In genomic region chr11:3335651-3336216, GRCm38 (mm10) we compare ENCODE assay signal across 8 mouse cellular contexts. TPM values are rescaled to one million over a fixed set of nuclear protein-coding genes. Genes with fewer than 3 reads are reported as not detected.
DNase-seq lines count a peak whose midpoint lies in the region; ATAC-seq and TF ChIP-seq lines count a peak whose summit lies in the region.

No protein-coding gene starts in this region.

- no peak overlapping the region for H3K4me3 ChIP-seq in embryonic facial prominence, embryonic 14.5 days (ENCODE audit: low read depth, low read length)
- no peak overlapping the region for H3K4me3 ChIP-seq in embryonic facial prominence, embryonic 10.5 days
- no peak overlapping the region for H3K4me3 ChIP-seq in heart, adult 2 months
- H3K4me3 ChIP-seq in midbrain, postnatal 0 days (ENCODE audit: low read depth, low read length): no peak overlapping the region

- TF ChIP-seq CTCF in heart, adult 2 months (IDR thresholded peaks at IDR 0.05): no peak
- no peak for TF ChIP-seq CTCF in midbrain, postnatal 0 days (IDR thresholded peaks at IDR 0.05)

- no peaks in the 10 kb centered on the region for H3K27me3 ChIP-seq in embryonic facial prominence, embryonic 14.5 days (replicated peaks; ENCODE audit: control insufficient read depth, insufficient read depth, low read length)
- peaks cover 19% of the 10 kb centered on the region for H3K27me3 ChIP-seq in embryonic facial prominence, embryonic 10.5 days (replicated peaks; ENCODE audit: low read depth, poor library complexity, severe bottlenecking)
- H3K27me3 ChIP-seq in heart, adult 2 months (ENCODE audit: control insufficient read depth, insufficient read depth, low read length): no peaks in the 10 kb centered on the region
- H3K27me3 ChIP-seq in midbrain, postnatal 0 days (ENCODE audit: insufficient read depth, low read length): no peaks in the 10 kb centered on the region

- H3K27ac ChIP-seq in embryonic facial prominence, embryonic 14.5 days (replicated peaks; ENCODE audit: low read depth, low read length): no peak overlapping the region
- H3K27ac ChIP-seq in embryonic facial prominence, embryonic 10.5 days (replicated peaks): no peak overlapping the region
- peak overlapping the region; percentile 94 for H3K27ac ChIP-seq in heart, adult 2 months
- no peak overlapping the region for H3K27ac ChIP-seq in midbrain, postnatal 0 days (ENCODE audit: low read depth, low read length)

- WGBS in embryonic facial prominence, embryonic 14.5 days: 35% methylated on average over 11 of the region's 11 CpGs
- 48% methylated on average over 11 of the region's 11 CpGs for WGBS in embryonic facial prominence, embryonic 10.5 days
- 16% methylated on average over 11 of the region's 11 CpGs for WGBS in heart, adult 2 months
- 54% methylated on average over 11 of the region's 11 CpGs for WGBS in midbrain, postnatal 0 days

- intact Hi-C loops in heart, adult 2 months (cut with DNase I): no loop called here

- no peak overlapping the region for H3K4me2 ChIP-seq in embryonic facial prominence, embryonic 14.5 days (ENCODE audit: low read depth, low read length)
- no peak overlapping the region for H3K4me2 ChIP-seq in midbrain, postnatal 0 days (ENCODE audit: low read depth, low read length, poor library complexity, severe bottlenecking)

- H3K9me3 ChIP-seq in embryonic facial prominence, embryonic 14.5 days (ENCODE audit: control insufficient read depth, low read length): no peaks in the 10 kb centered on the region
- no peaks in the 10 kb centered on the region for H3K9me3 ChIP-seq in embryonic facial prominence, embryonic 10.5 days
- H3K9me3 ChIP-seq in midbrain, postnatal 0 days (ENCODE audit: low read length): no peaks in the 10 kb centered on the region

- peak; percentile 44 for DNase-seq in embryonic facial prominence, embryonic 14.5 days (ENCODE audit: low spot score)
- no peak for DNase-seq in embryonic facial prominence, embryonic 10.5 days (ENCODE audit: low spot score)
- peak; percentile 48 for DNase-seq in adrenal gland, postnatal 25 days
- DNase-seq in heart, adult 2 months: peak; percentile 57 to 59
- DNase-seq in liver: peak; percentile 11
- peak; percentile 82 to 87 for DNase-seq in spleen, postnatal 36 days (ENCODE audit: low spot score in 2 of 2)
- no peak for DNase-seq in c-Kit-positive CD71-positive TER-119-positive erythroid progenitor cells, embryonic 14.5 days (ENCODE audit: low spot score)
- no peak for DNase-seq in midbrain, postnatal 0 days (ENCODE audit: low spot score)

- TF ChIP-seq POLR2A in heart, adult 2 months (IDR thresholded peaks at IDR 0.05; ENCODE audit: insufficient read depth, low read depth, low read length): peak; percentile 46; the same call in 1 of the 2 replicates

- no peak overlapping the region for H3K9ac ChIP-seq in embryonic facial prominence, embryonic 14.5 days (ENCODE audit: low read depth, low read length)
- peak overlapping the region; percentile 38 for H3K9ac ChIP-seq in heart, adult 2 months (ENCODE audit: low read depth, low read length)
- H3K9ac ChIP-seq in midbrain, postnatal 0 days (replicated peaks; ENCODE audit: low read length, poor library complexity, severe bottlenecking): no peak overlapping the region

- no peak for ATAC-seq in embryonic facial prominence, embryonic 14.5 days (ENCODE audit: low read depth)
- ATAC-seq in midbrain, postnatal 0 days (ENCODE audit: low FRiP score): no peak

- TF ChIP-seq EP300 in heart, adult 2 months (IDR thresholded peaks at IDR 0.05; ENCODE audit: insufficient read depth, low read depth, low read length): peak; percentile 86; the same call in 1 of the 2 replicates

- H3K36me3 ChIP-seq in embryonic facial prominence, embryonic 14.5 days (ENCODE audit: control insufficient read depth, insufficient read depth, low read length): peaks cover 10% of the 10 kb centered on the region; the same call in 1 of the 2 replicates
- H3K36me3 ChIP-seq in embryonic facial prominence, embryonic 10.5 days (replicated peaks): no peaks in the 10 kb centered on the region; the same call in 1 of the 2 replicates
- peaks cover 32% of the 10 kb centered on the region for H3K36me3 ChIP-seq in heart, adult 2 months (ENCODE audit: control insufficient read depth, insufficient read depth, low read length)
- peaks cover 12% of the 10 kb centered on the region for H3K36me3 ChIP-seq in midbrain, postnatal 0 days (ENCODE audit: insufficient read depth, low read length)

- H3K4me1 ChIP-seq in embryonic facial prominence, embryonic 14.5 days (ENCODE audit: control insufficient read depth, insufficient read depth, low read length): peaks cover 27% of the 10 kb centered on the region
- H3K4me1 ChIP-seq in embryonic facial prominence, embryonic 10.5 days: peaks cover 58% of the 10 kb centered on the region
- peaks cover 41% of the 10 kb centered on the region for H3K4me1 ChIP-seq in heart, adult 2 months (ENCODE audit: control insufficient read depth, insufficient read depth, low read length)
- H3K4me1 ChIP-seq in midbrain, postnatal 0 days (ENCODE audit: insufficient read depth, low read length): peaks cover 7% of the 10 kb centered on the region; the same call in 1 of the 2 replicates

- no peaks in the 10 kb centered on the region for H3K79me2 ChIP-seq in heart, adult 2 months (replicated peaks; ENCODE audit: control insufficient read depth, insufficient read depth, low read length)

RNA-seq across cellular contexts. Expression of gene Pik3ip1, which starts 5.5 kb away (rescaled TPM):
- 14.4 and 16.2 TPM in 2 replicates for polyA plus RNA-seq in embryonic facial prominence, embryonic 14.5 days (2014; fragmentation: Nextera tagmentation; extraction: Ambion mirVana)
- polyA plus RNA-seq in embryonic facial prominence, embryonic 10.5 days (2016; fragmentation: Nextera tagmentation; extraction: Ambion mirVana): 7.3 and 11.2 TPM in 2 replicates
- total RNA-seq in adrenal gland, postnatal 25 days (2021): 13.1 and 18.5 TPM in 2 replicates
- total RNA-seq in heart, adult 2 months (2021): 10 to 100 TPM; 29.4 to 36.4 TPM
- polyA plus RNA-seq in heart, adult 2 months (2012; rRNA removed): 29.5 and 36.2 TPM in 2 replicates
- 42.5 and 43.4 TPM in 2 replicates for total RNA-seq in midbrain, postnatal 0 days (2014; rRNA removed)
- 34.7 and 37.5 TPM in 2 replicates for polyA plus RNA-seq in midbrain, postnatal 0 days (2015; fragmentation: Nextera tagmentation; extraction: Ambion mirVana)

RNA-seq across cellular contexts. Expression of gene Patz1, which starts 47.1 kb away (rescaled TPM):
- polyA plus RNA-seq in embryonic facial prominence, embryonic 14.5 days (2014; fragmentation: Nextera tagmentation; extraction: Ambion mirVana): 35.3 and 41.0 TPM in 2 replicates
- polyA plus RNA-seq in embryonic facial prominence, embryonic 10.5 days (2016; fragmentation: Nextera tagmentation; extraction: Ambion mirVana): 91.5 and 96.8 TPM in 2 replicates
- 33.2 and 51.0 TPM in 2 replicates for total RNA-seq in adrenal gland, postnatal 25 days (2021)
- total RNA-seq in heart, adult 2 months (2021): 10 to 100 TPM; 19.4 to 30.8 TPM
- 16.3 and 19.9 TPM in 2 replicates for polyA plus RNA-seq in heart, adult 2 months (2012; rRNA removed)
- 79.3 and 81.3 TPM in 2 replicates for total RNA-seq in midbrain, postnatal 0 days (2014; rRNA removed)
- polyA plus RNA-seq in midbrain, postnatal 0 days (2015; fragmentation: Nextera tagmentation; extraction: Ambion mirVana): 36.3 and 39.3 TPM in 2 replicates

Comparison
In these comparisons a context has a peak if more than half of its experiments do, and no peak if none do; other contexts are left out.
1. DNase-seq: peak in embryonic facial prominence, embryonic 14.5 days (single experiment), adrenal gland, postnatal 25 days (single experiment), heart, adult 2 months (2 of 2), liver (single experiment) and spleen, postnatal 36 days (2 of 2); none in embryonic facial prominence, embryonic 10.5 days (single experiment), c-Kit-positive CD71-positive TER-119-positive erythroid progenitor cells, embryonic 14.5 days (single experiment) and midbrain, postnatal 0 days (single experiment).